Mouse (Mus musculus) cerebellum, postnatal 36 days (tissue): ENCODE measurements at regions not wholly inside any gene's neighbourhood (a gene's known extent, or its start where the extent isn't known, plus 50 kb on each side); places are given as distances from the start of the nearest gene placed in this dataset.
A peak's percentile ranks its signal among the peaks of the same experiment; 100 is the strongest.
"Not testable (repeated sequence)": the region's sequence is repeated elsewhere in the genome, so short reads cannot be mapped to it uniquely, and the experiment has no call there.

Experiments
- DNase-seq, 2 experiments: peaks; one replicate each; pipeline ENCODE4 v3.0.0; 2021 to 2022; ENCODE audit warnings: mixed read lengths in 2 of 2

DNA sequence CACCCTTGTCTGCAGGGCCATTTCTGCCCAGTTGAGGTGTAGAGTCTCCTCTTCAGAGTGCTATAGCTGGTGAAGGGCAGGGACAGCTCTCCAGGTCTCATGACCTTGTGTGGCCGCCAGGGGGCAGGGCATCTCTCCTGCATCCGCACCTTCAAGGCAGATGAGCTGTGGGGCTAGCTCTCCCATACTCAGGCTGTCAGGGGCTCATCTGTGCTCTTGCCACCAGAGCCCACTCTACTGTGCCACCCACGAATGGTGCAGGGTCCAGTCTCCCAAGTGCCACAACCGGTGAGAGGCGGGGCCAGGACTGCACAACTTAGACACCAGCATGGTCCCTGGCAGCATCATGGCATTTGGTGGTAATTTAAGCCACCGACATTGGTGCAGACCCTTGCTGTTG is 111.3 kb downstream of the Syt10 start:
- peak in 1 of 2 experiments; percentile 5 for DNase-seq

DNA sequence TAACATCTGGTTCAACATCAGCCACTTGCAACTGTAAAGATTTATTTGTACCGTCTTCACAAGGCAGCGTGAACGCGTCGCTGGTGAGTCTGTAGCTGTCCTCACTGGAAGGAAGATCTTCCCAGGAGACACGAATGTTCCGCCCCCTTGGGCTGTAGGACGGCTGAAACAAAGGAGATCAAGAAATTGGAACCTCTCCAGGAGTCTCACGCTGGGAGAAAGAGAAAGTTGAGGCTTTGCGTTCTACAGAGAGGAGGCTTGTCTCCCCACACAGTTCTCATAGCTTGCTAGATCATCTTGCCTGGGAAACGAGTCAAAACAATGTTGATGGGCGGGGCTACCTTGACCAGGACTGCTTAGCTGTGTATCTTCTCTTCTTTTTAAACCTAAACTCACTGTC is 117.3 kb downstream of the Syt10 start:
- DNase-seq = no peak

DNA sequence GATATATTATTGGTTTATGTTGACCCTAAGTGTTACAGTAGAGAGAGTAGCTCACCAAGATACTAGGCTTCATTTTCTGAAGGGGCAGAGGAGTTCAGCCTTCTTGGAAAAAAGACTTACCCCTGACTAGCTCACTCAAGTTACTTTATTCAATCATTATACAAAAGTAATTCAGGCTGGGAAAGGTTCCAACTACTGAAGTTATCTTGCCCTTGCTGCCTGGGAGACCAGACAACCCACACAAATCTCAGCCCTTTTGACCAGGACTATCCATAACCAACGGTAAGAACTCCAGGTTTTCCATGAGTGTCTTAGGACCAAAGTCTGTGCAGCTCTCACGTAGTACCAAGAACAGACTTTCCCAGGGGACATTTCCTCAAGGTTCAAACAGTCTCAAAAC is 105.5 kb upstream of the Rabl2 start:
- no peak for DNase-seq

DNA sequence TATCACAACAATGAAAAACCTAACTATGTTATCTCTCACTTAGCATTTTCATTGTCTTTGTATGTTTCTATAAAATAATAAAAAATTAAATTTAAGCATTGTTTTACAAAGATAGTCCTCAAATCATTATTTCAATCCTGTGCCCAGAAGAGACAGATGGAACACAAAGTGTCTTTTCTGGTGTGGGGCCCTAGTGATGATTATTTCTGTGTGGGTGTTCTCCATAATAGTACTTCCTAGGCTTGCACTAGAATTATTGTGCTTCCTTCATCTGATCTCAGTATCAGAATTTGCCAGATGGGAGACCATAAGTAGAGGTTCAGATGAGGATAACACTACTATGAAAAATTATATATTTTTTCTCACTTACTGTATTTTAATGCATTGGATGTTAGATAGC is 84.6 kb upstream of the Rabl2 start:
- DNase-seq = no peak

DNA sequence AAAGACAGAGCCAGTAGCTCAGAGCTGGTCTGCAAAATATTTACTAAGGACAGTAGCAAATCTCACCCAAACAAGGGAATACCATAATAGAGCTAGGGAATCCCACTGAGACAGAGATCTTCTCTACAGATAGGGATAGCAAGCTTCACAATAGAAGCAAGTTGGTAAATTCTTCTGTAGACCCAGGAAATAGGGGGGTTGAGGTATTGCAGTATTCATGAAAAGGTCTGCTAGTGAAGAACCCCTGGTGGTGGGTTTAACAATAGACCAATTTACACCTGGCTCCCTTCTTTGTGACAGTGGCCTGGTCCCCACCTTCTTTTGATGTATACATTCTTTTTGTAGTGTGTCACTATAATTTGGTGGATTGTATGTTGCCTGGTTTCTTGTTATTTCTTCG is 64.8 kb upstream of the Rabl2 start:
- DNase-seq = not testable (repeated sequence)
